Mouse (Mus musculus) layer of hippocampus, adult 18-20 months (tissue): ENCODE measurements at regions not wholly inside any gene's neighbourhood (a gene's known extent, or its start where the extent isn't known, plus 50 kb on each side); places are given as distances from the start of the nearest gene placed in this dataset.

Experiments used
- DNase-seq, 2 experiments: peaks; one replicate each; pipeline ENCODE4 v3.0.0; 2022; ENCODE audit warnings: low spot score in 2 of 2

GRCm38 (mm10) chr13:59925845-59926481 lies 103.0 kb upstream of the Tut7 start:
- DNase-seq, result no peak

- no peak for DNase-seq
Measured at GRCm38 (mm10) chr13:59917185-59917584, 94.2 kb upstream of the Tut7 start.

- DNase-seq, result no peak
Measured at GRCm38 (mm10) chr13:59916166-59917044, 93.5 kb upstream of the Tut7 start.

GRCm38 (mm10) chr13:59915734-59916133 lies 92.8 kb upstream of the Tut7 start:
- no peak for DNase-seq

GRCm38 (mm10) chr13:59910179-59911071 lies 87.5 kb upstream of the Tut7 start:
- no peak for DNase-seq

GRCm38 (mm10) chr13:59909400-59909799 lies 86.5 kb upstream of the Tut7 start:
- no peak for DNase-seq

GRCm38 (mm10) chr13:59908786-59909185 lies 85.8 kb upstream of the Tut7 start:
- DNase-seq, result no peak

GRCm38 (mm10) chr13:59905488-59905887 lies 82.5 kb upstream of the Tut7 start:
- DNase-seq, result no peak

GRCm38 (mm10) chr13:59904415-59904814 lies 81.5 kb upstream of the Tut7 start:
- no peak for DNase-seq

GRCm38 (mm10) chr13:59899521-59899920 lies 76.6 kb upstream of the Tut7 start:
- no peak for DNase-seq

- no peak for DNase-seq
Measured at GRCm38 (mm10) chr13:59895754-59896153, 72.8 kb upstream of the Tut7 start.

GRCm38 (mm10) chr13:59894094-59894493 lies 71.1 kb upstream of the Tut7 start:
- DNase-seq, result no peak

GRCm38 (mm10) chr13:59892961-59893360 lies 70.0 kb upstream of the Tut7 start:
- DNase-seq, result no peak

- DNase-seq, result no peak
Measured at GRCm38 (mm10) chr13:59892340-59892739, 69.4 kb upstream of the Tut7 start.

- no peak for DNase-seq
Measured at GRCm38 (mm10) chr13:59891737-59892136, 68.8 kb upstream of the Tut7 start.

GRCm38 (mm10) chr13:59889468-59890117 lies 66.6 kb upstream of the Tut7 start:
- peak in 1 of 2 experiments; percentile 67 for DNase-seq

- no peak for DNase-seq
Measured at GRCm38 (mm10) chr13:59888038-59889016, 65.4 kb upstream of the Tut7 start.

- no peak for DNase-seq
Measured at GRCm38 (mm10) chr13:59887306-59887705, 64.4 kb upstream of the Tut7 start.

GRCm38 (mm10) chr13:59886572-59886971 lies 63.6 kb upstream of the Tut7 start:
- DNase-seq, result no peak
